Mouse (Mus musculus): ENCODE data around the gene Rb1. TPM values are rescaled to one million over a fixed set of nuclear protein-coding genes. Genes with fewer than 3 reads are reported as not detected.

Gene Rb1
- total RNA-seq (2014; rRNA removed) (23.9 and 31.8 TPM in 2 replicates), polyA plus RNA-seq (2015; fragmentation: Nextera tagmentation; extraction: Ambion mirVana) (18.1 and 19.6 TPM in 2 replicates)

DNA sequence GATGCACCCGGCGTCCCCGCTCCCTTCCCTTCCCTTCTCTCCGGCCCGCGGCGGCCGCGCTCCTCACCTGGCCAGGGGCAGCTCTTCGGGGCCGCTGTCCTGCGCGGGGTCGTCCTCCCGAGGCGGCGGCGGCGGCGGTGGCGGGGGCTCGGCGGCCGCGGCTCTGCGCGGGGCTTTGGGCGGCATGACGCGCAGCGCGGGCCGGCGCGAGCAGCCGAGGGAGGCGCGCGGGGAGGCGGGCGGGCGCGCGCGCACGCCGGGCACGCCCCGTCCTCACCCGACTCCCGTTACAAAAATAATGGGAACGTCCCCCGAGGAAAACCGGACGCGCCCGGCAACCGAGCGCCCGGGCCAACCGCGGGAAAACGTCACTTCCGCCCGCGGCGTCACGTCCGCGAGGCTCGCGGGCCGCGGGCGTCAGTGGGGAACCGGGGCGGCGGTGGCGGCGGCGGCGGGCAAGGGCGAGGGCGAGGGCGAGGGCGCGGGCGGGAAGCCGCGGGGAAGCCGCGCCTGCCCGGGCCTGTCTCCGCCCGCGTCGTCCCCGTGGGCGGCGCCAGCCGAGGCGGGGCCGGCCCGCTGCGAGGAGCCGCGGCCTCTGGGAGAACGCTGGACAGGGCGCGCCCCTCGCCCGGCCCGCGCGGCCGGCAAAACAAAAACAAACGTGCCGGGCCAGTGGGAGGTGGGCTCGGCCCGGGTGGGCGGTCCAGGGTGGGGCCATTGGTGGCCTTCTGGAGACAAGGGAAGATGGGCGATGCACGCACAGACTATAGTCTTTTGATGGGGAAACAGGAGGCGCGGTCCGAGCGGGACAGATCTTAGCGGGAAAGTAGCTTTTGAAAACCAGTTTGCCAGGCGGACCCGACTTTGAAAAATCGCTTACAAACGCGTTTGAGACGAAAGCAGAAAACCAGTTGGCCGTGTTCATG is at the start of gene Rb1:
Rb1 (minus strand) TSS at position 367 of the 926 bp plus-strand sequence.
- no peaks in the 10 kb centered on the region for H3K36me3 ChIP-seq (ENCODE audit: insufficient read depth, low read length)
- peak within 1 kb of the TSS; percentile 90 for H3K9ac ChIP-seq (replicated peaks; ENCODE audit: low read length)
- peak; percentile 94 for DNase-seq (ENCODE audit: low spot score)
- WGBS = 3% methylated on average over 78 of the region's 135 CpGs
- no peak for TF ChIP-seq CTCF (IDR thresholded peaks at IDR 0.05; ENCODE audit: low read depth)
- ATAC-seq = peak; percentile 88
- H3K9me3 ChIP-seq (ENCODE audit: low read length) = no peaks in the 10 kb centered on the region
- H3K4me1 ChIP-seq (ENCODE audit: insufficient read depth, low read length) = no peaks in the 10 kb centered on the region
- peak within 1 kb of the TSS; percentile 94 for H3K27ac ChIP-seq
- H3K27me3 ChIP-seq (ENCODE audit: insufficient read depth, low read length) = no peaks in the 10 kb centered on the region
- peak within 1 kb of the TSS; percentile 97 for H3K4me3 ChIP-seq (ENCODE audit: low read length)
- H3K4me2 ChIP-seq (ENCODE audit: low read depth, low read length) = peak within 1 kb of the TSS; percentile 77

DNA sequence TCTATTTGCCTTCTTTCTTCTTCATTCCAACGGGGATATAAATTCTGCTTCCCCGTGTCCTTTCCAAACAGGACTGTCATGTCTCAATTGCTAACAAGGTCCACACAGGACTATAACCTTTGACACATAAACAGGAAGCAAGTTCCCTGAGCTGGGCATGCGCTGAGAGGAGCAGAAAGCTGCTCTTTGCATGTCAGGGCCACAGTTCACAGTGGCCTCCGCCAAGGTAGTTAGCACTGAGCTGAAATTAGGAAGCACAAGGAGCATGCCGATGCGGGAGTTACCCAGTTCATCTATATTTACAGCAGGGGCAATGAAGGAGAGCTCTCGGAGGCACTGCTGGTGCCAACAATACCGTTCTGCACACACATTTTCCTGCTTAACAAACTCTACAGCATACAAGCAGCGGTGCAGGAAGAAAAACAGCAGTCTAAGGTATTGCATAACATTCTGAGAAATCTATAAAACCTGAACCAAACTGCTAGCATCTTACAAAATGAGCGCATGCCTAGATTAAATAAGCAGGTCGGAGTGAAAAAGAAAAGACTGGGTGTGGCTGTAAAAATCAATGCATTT is 48.8 kb upstream of the Rb1 start:
- ATAC-seq (no peak), DNase-seq (ENCODE audit: low spot score) (no peak)
- WGBS = 64% methylated on average over 11 of the region's 11 CpGs
- Histone ChIP-seq H3K36me3 (ENCODE audit: insufficient read depth, low read length) (peaks cover 4% of the 10 kb centered on the region; the same call in 1 of the 2 replicates), H3K27ac (peak overlapping the region; percentile 15; the same call in 1 of the 2 replicates), H3K4me2 (ENCODE audit: low read depth, low read length) (no peak overlapping the region), H3K9ac (replicated peaks; ENCODE audit: low read length) (no peak overlapping the region), H3K27me3 (ENCODE audit: insufficient read depth, low read length) (no peaks in the 10 kb centered on the region), H3K4me3 (ENCODE audit: low read length) (no peak overlapping the region), H3K9me3 (ENCODE audit: low read length) (no peaks in the 10 kb centered on the region), H3K4me1 (ENCODE audit: insufficient read depth, low read length) (0 out of 2 replicates have a peak, but pooled peaks cover 4% of the 10 kb centered on the region)
- TF ChIP-seq CTCF (IDR thresholded peaks at IDR 0.05; ENCODE audit: low read depth) = no peak

DNA sequence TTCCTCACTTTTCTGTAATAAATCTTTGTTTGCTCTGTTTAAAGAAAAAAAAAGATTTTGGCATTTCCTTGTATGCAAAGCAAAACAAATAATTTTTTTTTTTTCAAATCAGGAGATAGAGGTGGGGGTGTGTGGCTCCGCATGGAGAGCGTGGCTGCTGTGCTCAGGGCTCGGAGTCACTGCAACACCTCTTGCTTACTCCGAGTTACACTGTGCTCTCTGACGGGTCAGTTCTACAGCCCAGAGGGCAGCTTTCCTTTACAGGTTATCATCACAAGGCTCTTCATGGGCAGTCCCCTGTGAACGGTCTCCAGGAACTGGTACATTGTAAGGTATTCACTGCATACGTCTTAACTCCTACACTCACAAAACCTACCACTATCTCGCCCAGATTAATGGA is 48.0 kb upstream of the Rb1 start:
- WGBS = 82% methylated on average over 8 of the region's 8 CpGs
- DNase-seq (ENCODE audit: low spot score) = no peak

DNA sequence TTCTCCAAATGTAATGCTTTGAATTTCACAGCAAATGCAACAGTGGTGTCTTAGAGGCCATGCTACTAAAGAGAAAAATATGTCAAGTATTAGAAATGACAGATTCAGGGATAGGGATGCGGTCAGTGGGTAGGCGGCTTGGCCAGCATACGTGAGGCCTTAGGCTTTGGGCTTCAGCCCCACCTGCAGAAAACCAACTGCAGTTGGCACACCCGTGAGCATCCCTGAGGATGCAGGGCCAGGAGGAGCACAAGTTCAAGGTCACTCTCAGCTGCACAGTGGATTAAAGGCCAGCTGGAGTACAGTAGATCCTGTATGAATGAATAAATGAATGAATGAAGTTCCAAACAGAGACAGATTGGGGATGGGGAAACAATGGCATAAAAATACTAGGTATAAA is 47.4 kb upstream of the Rb1 start:
- no peak for TF ChIP-seq CTCF (IDR thresholded peaks at IDR 0.05; ENCODE audit: low read depth)

More for the DNA sequence above, 48.0 kb upstream of the Rb1 start:
- H3K27ac ChIP-seq = no peak overlapping the region
- H3K4me2 ChIP-seq (ENCODE audit: low read depth, low read length) = no peak overlapping the region
- 0 out of 2 replicates have a peak, but pooled peaks cover 4% of the 10 kb centered on the region for H3K36me3 ChIP-seq (ENCODE audit: insufficient read depth, low read length)
- H3K9ac ChIP-seq (replicated peaks; ENCODE audit: low read length) = no peak overlapping the region
- TF ChIP-seq CTCF (IDR thresholded peaks at IDR 0.05; ENCODE audit: low read depth) = no peak
- ATAC-seq = no peak
- H3K4me1 ChIP-seq (ENCODE audit: insufficient read depth, low read length) = 0 out of 2 replicates have a peak, but pooled peaks cover 4% of the 10 kb centered on the region
- H3K4me3 ChIP-seq (ENCODE audit: low read length) = no peak overlapping the region
- no peaks in the 10 kb centered on the region for H3K27me3 ChIP-seq (ENCODE audit: insufficient read depth, low read length)
- no peaks in the 10 kb centered on the region for H3K9me3 ChIP-seq (ENCODE audit: low read length)

DNA sequence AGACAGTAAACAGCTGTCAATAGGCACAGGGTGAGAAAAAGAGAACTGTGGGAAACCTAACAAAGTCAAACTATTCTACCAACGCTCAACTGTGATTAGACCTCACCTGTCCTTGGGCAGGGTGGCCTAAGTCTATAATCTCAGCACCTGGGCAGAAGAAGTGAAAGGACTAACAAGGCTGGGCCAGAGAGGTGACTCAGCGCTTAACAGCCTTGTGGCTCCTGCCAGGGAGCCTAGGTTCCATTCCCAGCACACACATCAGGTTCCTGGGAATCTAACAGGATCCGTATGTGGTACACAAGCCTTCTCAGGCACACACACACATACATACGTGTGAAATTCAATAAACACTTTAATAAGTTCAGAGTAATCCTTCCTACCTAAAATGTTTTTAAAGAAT is 46.0 kb upstream of the Rb1 start:
- Histone ChIP-seq H3K9ac (replicated peaks; ENCODE audit: low read length) (no peak overlapping the region), H3K27me3 (ENCODE audit: insufficient read depth, low read length) (no peaks in the 10 kb centered on the region), H3K4me1 (ENCODE audit: insufficient read depth, low read length) (0 out of 2 replicates have a peak, but pooled peaks cover 4% of the 10 kb centered on the region), H3K36me3 (ENCODE audit: insufficient read depth, low read length) (peaks cover 20% of the 10 kb centered on the region), H3K9me3 (ENCODE audit: low read length) (no peaks in the 10 kb centered on the region), H3K4me2 (ENCODE audit: low read depth, low read length) (no peak overlapping the region), H3K4me3 (ENCODE audit: low read length) (no peak overlapping the region), H3K27ac (no peak overlapping the region)
- ATAC-seq = no peak
- no peak for TF ChIP-seq CTCF (IDR thresholded peaks at IDR 0.05; ENCODE audit: low read depth)
- WGBS = 86% methylated on average over 4 of the region's 4 CpGs
- DNase-seq (ENCODE audit: low spot score) = no peak

More for the DNA sequence above, 47.4 kb upstream of the Rb1 start:
- no peak overlapping the region for H3K9ac ChIP-seq (replicated peaks; ENCODE audit: low read length)
- H3K27me3 ChIP-seq (ENCODE audit: insufficient read depth, low read length) = no peaks in the 10 kb centered on the region
- H3K4me3 ChIP-seq (ENCODE audit: low read length) = no peak overlapping the region
- DNase-seq (ENCODE audit: low spot score) (no peak), ATAC-seq (no peak)
- no peaks in the 10 kb centered on the region for H3K9me3 ChIP-seq (ENCODE audit: low read length)
- no peak overlapping the region for H3K4me2 ChIP-seq (ENCODE audit: low read depth, low read length)
- 0 out of 2 replicates have a peak overlapping the region, but pooled peaks have one; percentile 26 for H3K27ac ChIP-seq
- 0 out of 2 replicates have a peak, but pooled peaks cover 4% of the 10 kb centered on the region for H3K4me1 ChIP-seq (ENCODE audit: insufficient read depth, low read length)
- peaks cover 6% of the 10 kb centered on the region; the same call in 1 of the 2 replicates for H3K36me3 ChIP-seq (ENCODE audit: insufficient read depth, low read length)
- WGBS = 87% methylated on average over 4 of the region's 4 CpGs

DNA sequence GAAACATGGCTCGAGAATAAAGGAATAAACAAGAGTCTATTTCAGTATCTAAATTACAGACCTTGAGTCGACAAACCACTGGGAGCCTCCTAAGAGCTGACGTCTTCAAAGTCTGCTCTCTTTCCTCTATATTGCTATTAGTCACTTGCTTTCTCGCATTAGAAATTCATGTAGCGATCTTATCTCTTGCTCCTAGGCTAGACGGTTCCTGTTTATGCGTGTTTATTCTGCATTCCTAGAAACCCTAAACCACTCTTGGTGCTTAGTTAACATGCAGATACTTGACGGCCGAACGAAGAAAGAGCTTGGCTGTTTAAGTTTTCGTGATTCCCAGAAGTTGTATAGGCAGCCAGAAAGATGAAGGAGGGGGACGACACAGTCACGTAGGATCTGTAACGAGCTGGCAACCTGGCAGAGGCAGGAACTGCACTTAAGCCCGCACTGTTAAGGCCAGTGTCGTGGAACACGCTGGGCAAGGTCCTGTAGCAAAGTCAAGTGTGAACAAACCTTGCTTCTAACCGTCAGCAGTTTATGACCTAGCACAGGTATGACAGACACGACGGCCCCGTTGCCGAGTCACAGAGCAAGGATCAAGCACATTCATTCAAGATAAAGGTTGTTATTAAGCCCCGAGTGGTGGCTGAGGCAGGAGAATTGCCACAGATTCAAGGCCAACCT is 45.2 kb upstream of the Rb1 start:
- H3K4me1 ChIP-seq (ENCODE audit: insufficient read depth, low read length) = 0 out of 2 replicates have a peak, but pooled peaks cover 4% of the 10 kb centered on the region
- no peaks in the 10 kb centered on the region for H3K9me3 ChIP-seq (ENCODE audit: low read length)
- no peaks in the 10 kb centered on the region for H3K27me3 ChIP-seq (ENCODE audit: insufficient read depth, low read length)
- no peak overlapping the region for H3K4me3 ChIP-seq (ENCODE audit: low read length)
- no peak for ATAC-seq
- H3K36me3 ChIP-seq (ENCODE audit: insufficient read depth, low read length) = peaks cover 26% of the 10 kb centered on the region
- H3K9ac ChIP-seq (replicated peaks; ENCODE audit: low read length) = no peak overlapping the region
- no peak overlapping the region for H3K4me2 ChIP-seq (ENCODE audit: low read depth, low read length)
- TF ChIP-seq CTCF (IDR thresholded peaks at IDR 0.05; ENCODE audit: low read depth) = no peak
- WGBS = 86% methylated on average over 23 of the region's 23 CpGs
- DNase-seq (ENCODE audit: low spot score) = no peak
- no peak overlapping the region for H3K27ac ChIP-seq
